Mouse (Mus musculus) C2C12 (cell line): ENCODE measurements around the gene 4930402F06Rik. TPM values are rescaled to one million over a fixed set of nuclear protein-coding genes. Genes with fewer than 3 reads are reported as not detected.

Experiments used
- H3K27me3 ChIP-seq: one replicate; pipeline ENCODE4 v1.6.1; 2011; ENCODE audit not compliant: control insufficient read depth, insufficient read depth, insufficient read length
- H3K36me3 ChIP-seq: one replicate; pipeline ENCODE4 v1.6.1; 2011; ENCODE audit not compliant: control insufficient read depth, insufficient read depth
- H3K4me3 ChIP-seq: one replicate; pipeline ENCODE4 v1.5.1; 2011; ENCODE audit warnings: mild to moderate bottlenecking, control low read depth; ENCODE audit not compliant: poor library complexity, insufficient read depth, severe bottlenecking
- H3K79me2 ChIP-seq: one replicate; pipeline ENCODE4 v1.6.1; 2011; ENCODE audit not compliant: control insufficient read depth, insufficient read depth
- H3K79me3 ChIP-seq: one replicate; pipeline ENCODE4 v1.6.1; 2011; ENCODE audit warnings: low read depth, control low read depth
- H3ac ChIP-seq: one replicate; pipeline ENCODE3; 2011; ENCODE audit warnings: low read depth; ENCODE audit not compliant: control insufficient read depth, insufficient read length
- CEBPB ChIP-seq: IDR thresholded peaks from one replicate; pipeline ENCODE4 v1.6.1; 2011; ENCODE audit warnings: low read depth, mild to moderate bottlenecking, control low read depth, moderate library complexity
- CTCF ChIP-seq: IDR thresholded peaks from one replicate; pipeline ENCODE4 v1.5.1; 2011; ENCODE audit not compliant: control insufficient read depth, insufficient read depth, insufficient read length
- FOSL1 ChIP-seq: IDR thresholded peaks from one replicate; pipeline ENCODE4 v1.8.0; 2011; ENCODE audit warnings: mild to moderate bottlenecking, low read length; ENCODE audit not compliant: poor library complexity, insufficient read depth, severe bottlenecking
- MAX ChIP-seq: IDR thresholded peaks from one replicate; pipeline ENCODE4 v1.6.1; 2011; ENCODE audit warnings: mild to moderate bottlenecking, control low read depth
- MYOD1 ChIP-seq: IDR thresholded peaks from one replicate; pipeline ENCODE4 v1.6.1; 2011; ENCODE audit warnings: low read depth; ENCODE audit not compliant: control insufficient read depth, insufficient read length
- MYOG ChIP-seq: IDR thresholded peaks from one replicate; pipeline ENCODE4 v1.6.1; 2011; ENCODE audit not compliant: control insufficient read depth, insufficient read length; ENCODE audit errors: extremely low read depth
- USF1 ChIP-seq: IDR thresholded peaks from one replicate; pipeline ENCODE4 v1.6.1; 2011; ENCODE audit warnings: low read depth, mild to moderate bottlenecking, control low read depth, moderate library complexity
- polyA plus RNA-seq: library from polyadenylated mRNA; unstranded; fragments of >200 nt; fragmentation: generic; extraction: Trizol; gene quantifications from one replicate; pipeline ENCODE4 v1.2.1, GENCODE M21; 2012; ENCODE audit warnings: missing spikeins

Gene 4930402F06Rik
- polyA plus RNA-seq, 1 experiment = not detected

DNA sequence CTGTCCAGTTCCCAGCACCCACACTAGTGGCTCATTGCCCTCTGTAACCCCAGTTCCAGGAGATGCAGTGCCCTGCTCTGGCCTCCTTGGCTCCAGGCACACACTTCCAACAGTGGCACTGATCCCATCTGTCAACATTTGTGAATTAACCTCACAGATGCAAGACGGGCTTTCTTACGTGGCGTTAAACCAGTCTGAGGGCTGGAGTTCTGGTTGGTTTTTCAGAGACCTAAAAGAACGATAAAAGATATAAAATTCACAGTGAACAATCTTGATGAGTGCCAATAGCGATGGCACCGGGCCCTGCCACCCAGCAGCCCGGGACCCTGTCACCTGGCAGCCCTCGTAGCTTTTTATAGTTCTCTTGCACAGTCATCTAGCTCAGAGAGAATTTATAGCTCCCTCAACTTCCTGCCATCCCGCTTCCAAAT is 11.5 kb downstream of the 4930402F06Rik start:
- H3K79me2 ChIP-seq = no peaks in the 10 kb centered on the region
- no peak overlapping the region for H3K4me3 ChIP-seq
- no peaks in the 10 kb centered on the region for H3K36me3 ChIP-seq
- no peaks in the 10 kb centered on the region for H3K79me3 ChIP-seq
- H3K27me3 ChIP-seq = no peaks in the 10 kb centered on the region
- no peak for TF ChIP-seq USF1
- TF ChIP-seq FOSL1 = no peak
- no peak for TF ChIP-seq MYOD1
- no peak for TF ChIP-seq CEBPB
- no peak for TF ChIP-seq MYOG
- TF ChIP-seq CTCF = no peak
- TF ChIP-seq MAX = no peak
- no peak overlapping the region for H3ac ChIP-seq

DNA sequence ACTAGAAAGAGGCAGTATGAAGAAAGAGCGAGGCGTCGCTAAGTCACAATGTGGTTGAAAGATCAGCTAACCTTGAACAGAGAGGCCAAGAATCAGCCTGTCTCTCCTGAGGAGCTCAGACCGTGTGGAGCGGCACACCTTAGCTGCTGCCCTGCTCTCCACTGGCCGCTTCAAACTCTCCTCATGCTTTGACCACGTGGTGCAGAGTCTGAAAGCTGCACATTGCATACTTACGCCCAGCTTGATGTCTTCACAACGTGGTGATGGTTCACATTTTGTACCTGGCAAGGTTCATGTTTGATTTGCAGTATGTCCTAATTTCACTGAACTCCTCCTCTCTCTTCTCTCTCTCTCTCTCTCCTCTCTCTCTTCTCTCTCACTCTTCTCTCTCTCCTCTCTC is 17.7 kb downstream of the 4930402F06Rik start:
- Histone ChIP-seq H3K27me3 (peaks cover 3% of the 10 kb centered on the region), H3ac (no peak overlapping the region), H3K36me3 (no peaks in the 10 kb centered on the region), H3K4me3 (no peak overlapping the region), H3K79me2 (no peaks in the 10 kb centered on the region), H3K79me3 (no peaks in the 10 kb centered on the region)
- TF ChIP-seq MYOG (no peak), USF1 (no peak), CTCF (no peak), CEBPB (no peak), MAX (no peak), FOSL1 (no peak), MYOD1 (no peak)

DNA sequence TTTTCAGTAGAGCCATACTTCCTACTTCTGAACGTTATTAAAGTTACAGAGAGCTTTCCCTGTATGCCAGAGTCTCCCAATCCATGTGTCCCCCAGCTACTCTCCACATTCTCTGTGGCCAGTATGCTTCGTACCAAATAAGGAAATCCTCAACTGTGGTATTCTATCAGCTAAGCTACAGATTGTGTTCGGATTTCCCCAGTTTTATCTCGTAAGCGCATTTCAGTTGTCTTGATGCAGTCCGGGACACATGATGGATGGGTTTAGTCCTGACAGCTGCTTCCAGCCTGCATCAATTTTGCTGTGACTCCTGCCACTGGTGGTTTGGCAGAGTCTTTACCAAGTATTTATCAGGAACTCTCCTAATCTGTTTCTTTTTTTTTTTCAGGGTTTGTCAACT is 19.4 kb downstream of the 4930402F06Rik start:
- Histone ChIP-seq H3ac (no peak overlapping the region), H3K79me3 (no peaks in the 10 kb centered on the region), H3K4me3 (no peak overlapping the region), H3K36me3 (no peaks in the 10 kb centered on the region), H3K27me3 (peaks cover 3% of the 10 kb centered on the region), H3K79me2 (no peaks in the 10 kb centered on the region)
- TF ChIP-seq FOSL1 (no peak), MYOD1 (no peak), USF1 (no peak), CEBPB (no peak), CTCF (no peak), MYOG (no peak), MAX (no peak)

DNA sequence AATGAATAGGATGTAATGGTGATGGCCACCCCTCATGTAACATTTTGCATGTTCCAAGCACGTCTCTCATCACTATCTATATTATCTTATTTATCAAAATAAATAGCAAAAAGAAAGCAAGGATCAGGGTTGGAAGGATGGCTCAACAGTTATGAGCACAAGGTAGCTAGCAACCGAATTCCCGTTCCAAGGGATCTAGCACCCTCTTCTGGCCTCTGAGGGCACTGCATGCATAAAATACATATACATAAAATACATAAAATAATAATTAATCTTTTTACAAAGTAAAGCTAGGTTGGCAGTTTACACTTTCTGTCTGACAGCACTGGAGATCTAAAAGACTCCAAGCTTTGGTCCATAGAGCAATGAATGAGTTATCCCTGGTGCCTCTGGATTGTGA is 24.0 kb downstream of the 4930402F06Rik start:
- Histone ChIP-seq H3K36me3 (no peaks in the 10 kb centered on the region), H3K79me3 (no peaks in the 10 kb centered on the region), H3K27me3 (peaks cover under 1% of the 10 kb centered on the region), H3K79me2 (no peaks in the 10 kb centered on the region), H3K4me3 (no peak overlapping the region), H3ac (no peak overlapping the region)
- no peak for TF ChIP-seq USF1
- TF ChIP-seq FOSL1 = no peak
- no peak for TF ChIP-seq CEBPB
- TF ChIP-seq MYOD1 = no peak
- TF ChIP-seq CTCF = no peak
- TF ChIP-seq MYOG = no peak

DNA sequence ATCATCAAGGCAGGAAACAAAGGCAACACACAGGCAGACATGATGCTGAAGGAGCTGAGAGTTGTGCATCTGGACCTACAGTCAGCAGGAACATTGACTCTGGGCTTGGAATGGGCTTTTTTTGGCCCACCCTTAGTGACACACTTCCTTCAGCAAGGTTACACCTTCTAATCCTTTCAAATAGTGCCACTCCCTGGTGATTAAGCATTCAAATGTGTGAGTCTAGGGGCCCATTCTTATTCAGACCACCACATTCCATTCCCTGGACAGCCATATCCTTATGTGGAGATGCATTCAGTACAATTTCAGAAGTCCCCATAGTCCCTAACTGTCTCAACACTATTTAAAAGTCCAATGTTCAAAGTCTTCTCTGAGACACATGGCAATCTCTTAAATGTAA is 26.3 kb downstream of the 4930402F06Rik start:
- Histone ChIP-seq H3K79me3 (no peaks in the 10 kb centered on the region), H3K36me3 (no peaks in the 10 kb centered on the region), H3ac (no peak overlapping the region), H3K79me2 (no peaks in the 10 kb centered on the region), H3K4me3 (no peak overlapping the region), H3K27me3 (no peaks in the 10 kb centered on the region)
- TF ChIP-seq MAX (no peak), CEBPB (no peak), USF1 (no peak), MYOD1 (no peak), MYOG (no peak), FOSL1 (no peak), CTCF (no peak)

DNA sequence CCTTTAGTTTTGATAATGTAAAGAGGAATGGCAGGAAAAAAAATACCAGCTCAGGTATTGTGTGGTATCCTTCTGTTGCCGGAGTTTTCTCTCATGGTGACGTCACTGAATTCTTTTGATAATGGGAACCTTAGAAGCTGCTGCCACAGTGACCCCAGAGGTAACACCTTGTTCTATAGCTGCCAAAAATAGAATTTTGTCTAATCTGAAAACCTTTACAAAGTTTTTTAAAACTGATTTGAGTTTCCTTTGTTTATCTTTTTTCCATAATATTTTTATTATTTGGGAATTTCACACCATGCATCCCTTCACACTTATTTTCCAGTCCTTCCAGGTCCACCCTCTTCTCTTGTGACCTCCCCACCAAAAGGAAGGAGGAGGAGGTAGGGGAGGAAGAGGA is 29.3 kb downstream of the 4930402F06Rik start, which contains the start of gene 4930568D16Rik:
TSS of gene 4930568D16Rik (minus strand) at position 101 of the 400 bp plus-strand sequence.
- H3K27me3 ChIP-seq = no peaks in the 10 kb centered on the region
- H3ac ChIP-seq = no peak within 1 kb of the TSS

More for the DNA sequence above, 29.3 kb downstream of the 4930402F06Rik start, which contains the start of gene 4930568D16Rik:
- TF ChIP-seq USF1 = no peak
- no peak for TF ChIP-seq MYOD1
- no peak for TF ChIP-seq FOSL1
- H3K4me3 ChIP-seq = no peak within 1 kb of the TSS
- no peaks in the 10 kb centered on the region for H3K36me3 ChIP-seq
- H3K79me3 ChIP-seq = no peaks in the 10 kb centered on the region
- H3K79me2 ChIP-seq = no peaks in the 10 kb centered on the region
